Mouse (Mus musculus): ENCODE results near the gene Kctd5. TPM values are rescaled to one million over a fixed set of nuclear protein-coding genes. Genes with fewer than 3 reads are reported as not detected.

Kctd5 gene
- polyA plus RNA-seq, 1 experiment from 2014 or later, result 59.4 TPM

DNA sequence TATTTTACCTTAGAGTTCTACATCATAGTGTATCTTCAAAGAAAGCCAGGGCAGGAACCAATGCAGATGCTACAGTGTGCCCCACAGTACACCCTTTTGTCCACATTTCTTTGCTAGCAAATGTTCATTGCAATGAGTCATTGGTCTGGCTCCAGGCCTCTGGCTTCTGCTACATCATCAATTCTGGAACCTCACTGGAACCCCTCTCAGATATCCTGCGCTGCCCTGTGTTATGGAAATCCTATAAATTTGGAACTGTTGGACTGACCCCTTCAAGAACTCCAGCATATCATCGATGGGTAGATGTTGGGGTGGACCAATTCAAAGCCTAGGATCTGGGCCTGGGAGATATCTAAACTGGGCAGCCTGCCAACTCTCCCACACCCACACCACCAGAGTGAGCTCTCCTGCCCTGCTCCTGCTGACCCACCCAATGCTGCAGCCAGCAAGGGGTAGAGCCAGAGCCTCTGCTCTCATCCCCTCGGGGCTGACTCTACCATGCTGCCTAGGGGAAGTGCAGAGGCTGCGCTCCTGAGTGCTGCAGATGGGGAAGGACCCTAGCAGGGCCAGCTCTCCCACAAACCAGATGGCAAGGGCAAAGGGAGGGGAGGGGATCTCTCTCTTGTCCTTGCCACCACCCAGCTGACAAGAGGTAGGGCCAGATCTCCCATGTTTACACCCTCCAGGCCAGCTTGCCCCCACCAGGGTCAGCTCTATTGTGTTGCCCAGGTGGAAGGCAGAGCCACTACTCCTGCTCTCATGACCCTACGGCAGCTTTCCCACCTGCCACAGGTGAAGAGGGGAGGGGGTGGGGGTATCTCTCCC is 51.7 kb downstream of the Kctd5 start:
- Histone ChIP-seq H3K4me3 (ENCODE audit: low read length) (no peak overlapping the region), H3K4me2 (ENCODE audit: low read depth, low read length) (no peak overlapping the region; the same call in 1 of the 2 replicates), H3K4me1 (replicated peaks; ENCODE audit: control insufficient read depth, insufficient read depth, low read length) (peaks cover 15% of the 10 kb centered on the region), H3K27ac (ENCODE audit: low read length) (peak overlapping the region; percentile 85), H3K9ac (ENCODE audit: low read length) (no peak overlapping the region), H3K36me3 (ENCODE audit: control insufficient read depth, insufficient read depth, low read length) (no peaks in the 10 kb centered on the region), H3K9me3 (ENCODE audit: control insufficient read depth, low read length) (no peaks in the 10 kb centered on the region), H3K27me3 (ENCODE audit: control insufficient read depth, insufficient read depth, low read depth, low read length) (no peaks in the 10 kb centered on the region)
- 47% methylated on average over 5 of the region's 5 CpGs for WGBS
- peak; percentile 64 for ATAC-seq (ENCODE audit: low read depth)

DNA sequence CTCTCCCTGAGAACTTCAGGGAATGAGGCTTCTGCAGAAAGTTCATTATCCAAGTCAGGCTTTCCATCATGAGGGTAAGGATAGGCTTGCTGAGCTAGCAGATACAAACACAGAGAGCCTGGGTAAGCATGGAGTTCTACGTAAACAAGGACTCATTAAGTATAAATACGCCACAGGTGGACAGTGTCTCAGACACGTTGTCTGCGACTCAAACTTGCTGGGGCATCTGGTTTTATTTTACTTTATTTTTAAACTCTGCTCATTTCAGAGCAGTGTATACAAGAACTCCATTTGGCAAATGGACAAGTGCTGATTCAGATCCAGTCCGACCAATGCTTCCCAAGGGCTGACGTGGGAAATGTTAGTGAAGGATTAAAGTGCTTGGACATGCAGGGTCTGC is 52.6 kb downstream of the Kctd5 start:
- no peak overlapping the region for H3K9ac ChIP-seq (ENCODE audit: low read length)
- 25% methylated on average over 6 of the region's 6 CpGs for WGBS
- peak overlapping the region; percentile 93 for H3K27ac ChIP-seq (ENCODE audit: low read length)
- H3K27me3 ChIP-seq (ENCODE audit: control insufficient read depth, insufficient read depth, low read depth, low read length), result no peaks in the 10 kb centered on the region
- H3K4me3 ChIP-seq (ENCODE audit: low read length), result no peak overlapping the region
- no peaks in the 10 kb centered on the region for H3K9me3 ChIP-seq (ENCODE audit: control insufficient read depth, low read length)
- H3K4me2 ChIP-seq (ENCODE audit: low read depth, low read length), result peak overlapping the region; percentile 19; the same call in 1 of the 2 replicates
- peak; percentile 94 for ATAC-seq (ENCODE audit: low read depth)
- no peaks in the 10 kb centered on the region for H3K36me3 ChIP-seq (ENCODE audit: control insufficient read depth, insufficient read depth, low read length)
- peaks cover 15% of the 10 kb centered on the region for H3K4me1 ChIP-seq (replicated peaks; ENCODE audit: control insufficient read depth, insufficient read depth, low read length)

- WGBS, result 29% methylated on average over 14 of the region's 14 CpGs
- H3K27me3 ChIP-seq (ENCODE audit: control insufficient read depth, insufficient read depth, low read depth, low read length), result no peaks in the 10 kb centered on the region
Measured at GRCm38 (mm10) chr17:24015727-24016126, 57.6 kb downstream of the Kctd5 start.

DNA sequence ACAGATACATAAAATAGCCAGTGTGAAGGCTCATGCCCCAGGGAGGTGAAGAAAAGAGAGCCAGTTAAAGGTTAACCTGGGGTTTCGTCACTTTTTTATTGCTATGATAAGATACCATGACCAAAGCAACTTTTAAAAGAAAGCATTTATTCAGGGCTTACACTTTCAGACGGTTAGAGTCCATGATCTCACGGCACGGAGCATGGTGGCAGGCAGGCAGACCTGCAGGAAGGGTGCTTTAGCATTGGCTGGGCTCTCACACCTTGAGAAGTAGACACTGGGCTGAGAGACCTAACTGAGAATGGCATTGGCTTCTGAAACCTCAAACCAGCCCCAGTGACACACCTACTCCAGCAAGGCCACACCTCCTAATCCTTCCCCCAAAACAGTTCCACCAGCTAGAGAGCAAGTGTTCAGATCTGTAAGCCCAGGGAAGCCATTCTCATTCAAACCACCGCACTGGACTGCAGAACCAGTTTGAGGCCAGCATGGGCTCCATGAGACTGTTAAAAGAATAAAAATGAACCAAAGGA is 58.8 kb downstream of the Kctd5 start:
- 64% methylated on average over 5 of the region's 5 CpGs for WGBS
- Histone ChIP-seq H3K4me1 (replicated peaks; ENCODE audit: control insufficient read depth, insufficient read depth, low read length) (0 out of 2 replicates have a peak, but pooled peaks cover 2% of the 10 kb centered on the region), H3K9me3 (ENCODE audit: control insufficient read depth, low read length) (no peaks in the 10 kb centered on the region), H3K27me3 (ENCODE audit: control insufficient read depth, insufficient read depth, low read depth, low read length) (no peaks in the 10 kb centered on the region), H3K4me2 (ENCODE audit: low read depth, low read length) (no peak overlapping the region), H3K36me3 (ENCODE audit: control insufficient read depth, insufficient read depth, low read length) (no peaks in the 10 kb centered on the region), H3K27ac (ENCODE audit: low read length) (no peak overlapping the region), H3K9ac (ENCODE audit: low read length) (no peak overlapping the region), H3K4me3 (ENCODE audit: low read length) (no peak overlapping the region)
- no peak for ATAC-seq (ENCODE audit: low read depth)

More at GRCm38 (mm10) chr17:24015727-24016126, 57.6 kb downstream of the Kctd5 start:
- Histone ChIP-seq H3K9me3 (ENCODE audit: control insufficient read depth, low read length) (no peaks in the 10 kb centered on the region), H3K36me3 (ENCODE audit: control insufficient read depth, insufficient read depth, low read length) (no peaks in the 10 kb centered on the region), H3K4me3 (ENCODE audit: low read length) (no peak overlapping the region), H3K9ac (ENCODE audit: low read length) (no peak overlapping the region), H3K4me1 (replicated peaks; ENCODE audit: control insufficient read depth, insufficient read depth, low read length) (peaks cover 6% of the 10 kb centered on the region; the same call in 1 of the 2 replicates), H3K27ac (ENCODE audit: low read length) (no peak overlapping the region), H3K4me2 (ENCODE audit: low read depth, low read length) (no peak overlapping the region)
- no peak for ATAC-seq (ENCODE audit: low read depth)

DNA sequence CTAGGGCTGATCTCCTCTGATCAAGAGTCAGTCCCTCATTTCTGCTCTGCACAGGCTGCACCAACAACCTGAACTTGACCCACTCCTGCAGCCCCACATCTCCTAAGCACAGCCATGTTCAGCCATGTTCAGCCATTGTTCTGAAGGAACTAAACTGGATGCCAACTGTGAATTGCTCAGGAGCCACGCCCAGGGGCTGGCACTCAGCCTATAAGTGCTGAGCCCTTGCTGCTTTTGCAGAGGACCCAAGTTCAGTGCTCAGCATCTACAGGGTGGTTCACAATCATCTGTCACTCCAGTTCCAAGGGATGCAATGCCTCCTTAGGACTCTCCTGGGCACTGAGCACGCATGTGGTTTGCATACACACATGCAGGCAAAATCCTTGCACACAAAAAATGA is 60.4 kb downstream of the Kctd5 start:
- H3K9me3 ChIP-seq (ENCODE audit: control insufficient read depth, low read length), result no peaks in the 10 kb centered on the region
- H3K4me2 ChIP-seq (ENCODE audit: low read depth, low read length), result no peak overlapping the region
- no peaks in the 10 kb centered on the region for H3K27me3 ChIP-seq (ENCODE audit: control insufficient read depth, insufficient read depth, low read depth, low read length)
- no peak overlapping the region for H3K27ac ChIP-seq (ENCODE audit: low read length)
- H3K9ac ChIP-seq (ENCODE audit: low read length), result no peak overlapping the region
- no peak for ATAC-seq (ENCODE audit: low read depth)
- H3K36me3 ChIP-seq (ENCODE audit: control insufficient read depth, insufficient read depth, low read length), result no peaks in the 10 kb centered on the region
- H3K4me1 ChIP-seq (replicated peaks; ENCODE audit: control insufficient read depth, insufficient read depth, low read length), result 0 out of 2 replicates have a peak, but pooled peaks cover 2% of the 10 kb centered on the region
- H3K4me3 ChIP-seq (ENCODE audit: low read length), result no peak overlapping the region
- WGBS, result 74% methylated on average over 2 of the region's 2 CpGs

- WGBS, result 56% methylated on average over 5 of the region's 5 CpGs
- ATAC-seq (ENCODE audit: low read depth), result no peak
- H3K9me3 ChIP-seq (ENCODE audit: control insufficient read depth, low read length), result no peaks in the 10 kb centered on the region
- 0 out of 2 replicates have a peak, but pooled peaks cover 2% of the 10 kb centered on the region for H3K4me1 ChIP-seq (replicated peaks; ENCODE audit: control insufficient read depth, insufficient read depth, low read length)
- H3K9ac ChIP-seq (ENCODE audit: low read length), result no peak overlapping the region
- no peaks in the 10 kb centered on the region for H3K36me3 ChIP-seq (ENCODE audit: control insufficient read depth, insufficient read depth, low read length)
- H3K4me2 ChIP-seq (ENCODE audit: low read depth, low read length), result no peak overlapping the region
- H3K27ac ChIP-seq (ENCODE audit: low read length), result no peak overlapping the region
- no peak overlapping the region for H3K4me3 ChIP-seq (ENCODE audit: low read length)
- no peaks in the 10 kb centered on the region for H3K27me3 ChIP-seq (ENCODE audit: control insufficient read depth, insufficient read depth, low read depth, low read length)
Measured at GRCm38 (mm10) chr17:24009617-24010016, 63.7 kb downstream of the Kctd5 start.

GRCm38 (mm10) chr17:24008105-24008504 is 65.2 kb downstream of the Kctd5 start:
- Histone ChIP-seq H3K27me3 (ENCODE audit: control insufficient read depth, insufficient read depth, low read depth, low read length) (no peaks in the 10 kb centered on the region), H3K4me1 (replicated peaks; ENCODE audit: control insufficient read depth, insufficient read depth, low read length) (no peaks in the 10 kb centered on the region), H3K27ac (ENCODE audit: low read length) (no peak overlapping the region), H3K36me3 (ENCODE audit: control insufficient read depth, insufficient read depth, low read length) (no peaks in the 10 kb centered on the region), H3K4me2 (ENCODE audit: low read depth, low read length) (no peak overlapping the region), H3K4me3 (ENCODE audit: low read length) (no peak overlapping the region), H3K9ac (ENCODE audit: low read length) (no peak overlapping the region), H3K9me3 (ENCODE audit: control insufficient read depth, low read length) (no peaks in the 10 kb centered on the region)
- no peak for ATAC-seq (ENCODE audit: low read depth)
- WGBS, result 64% methylated on average over 4 of the region's 4 CpGs

DNA sequence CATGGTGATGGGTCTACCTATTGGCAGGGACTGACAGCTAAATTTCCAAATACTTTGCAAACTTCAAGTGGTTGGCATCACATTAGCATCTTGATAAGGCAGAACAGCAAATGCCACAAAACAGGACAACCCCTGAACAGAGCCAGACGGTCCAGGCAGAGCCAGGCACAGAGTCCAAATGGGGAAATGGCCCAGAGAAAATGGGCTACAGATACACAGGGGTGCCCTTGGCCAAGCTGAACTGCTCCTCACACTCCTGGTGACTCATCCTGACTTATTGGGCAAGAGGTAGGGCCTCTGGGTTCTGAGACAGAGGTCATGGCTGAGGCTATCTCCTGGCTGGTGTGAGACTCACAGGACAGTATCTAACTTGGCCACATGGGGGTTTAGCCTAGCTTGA is 65.9 kb downstream of the Kctd5 start:
- H3K9ac ChIP-seq (ENCODE audit: low read length), result no peak overlapping the region
- no peaks in the 10 kb centered on the region for H3K36me3 ChIP-seq (ENCODE audit: control insufficient read depth, insufficient read depth, low read length)
- no peak overlapping the region for H3K4me2 ChIP-seq (ENCODE audit: low read depth, low read length)
- no peaks in the 10 kb centered on the region for H3K4me1 ChIP-seq (replicated peaks; ENCODE audit: control insufficient read depth, insufficient read depth, low read length)
- WGBS, result 60% methylated on average over 1 of the region's 1 CpGs
- no peak overlapping the region for H3K4me3 ChIP-seq (ENCODE audit: low read length)
- no peak for ATAC-seq (ENCODE audit: low read depth)
- no peak overlapping the region for H3K27ac ChIP-seq (ENCODE audit: low read length)
- no peaks in the 10 kb centered on the region for H3K27me3 ChIP-seq (ENCODE audit: control insufficient read depth, insufficient read depth, low read depth, low read length)
- H3K9me3 ChIP-seq (ENCODE audit: control insufficient read depth, low read length), result no peaks in the 10 kb centered on the region

DNA sequence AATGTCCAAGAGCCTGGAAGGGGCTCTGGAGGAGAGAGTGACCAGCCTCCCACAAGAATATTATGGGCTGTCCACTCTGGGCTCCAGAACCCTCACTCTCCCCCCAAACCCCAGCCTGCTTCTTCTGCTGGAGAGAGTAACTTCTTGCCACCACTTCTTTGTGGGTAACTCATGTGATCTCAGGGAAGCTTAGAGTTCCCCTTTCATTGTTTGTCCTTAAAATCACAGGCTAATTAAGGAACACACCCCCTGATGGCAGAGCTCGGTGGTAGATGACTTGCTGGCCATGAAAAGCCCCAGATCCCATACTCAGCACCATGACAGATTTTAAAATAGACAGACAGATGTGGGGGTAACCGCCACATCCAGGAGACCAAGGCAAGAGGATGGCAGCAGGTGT is 66.4 kb downstream of the Kctd5 start:
- Histone ChIP-seq H3K36me3 (ENCODE audit: control insufficient read depth, insufficient read depth, low read length) (no peaks in the 10 kb centered on the region), H3K4me2 (ENCODE audit: low read depth, low read length) (no peak overlapping the region), H3K4me3 (ENCODE audit: low read length) (no peak overlapping the region), H3K4me1 (replicated peaks; ENCODE audit: control insufficient read depth, insufficient read depth, low read length) (no peaks in the 10 kb centered on the region), H3K9me3 (ENCODE audit: control insufficient read depth, low read length) (no peaks in the 10 kb centered on the region), H3K27ac (ENCODE audit: low read length) (no peak overlapping the region), H3K27me3 (ENCODE audit: control insufficient read depth, insufficient read depth, low read depth, low read length) (no peaks in the 10 kb centered on the region), H3K9ac (ENCODE audit: low read length) (no peak overlapping the region)
- no peak for ATAC-seq (ENCODE audit: low read depth)
- WGBS, result 47% methylated on average over 2 of the region's 2 CpGs

Measured in lung, embryonic 16.5 days (tissue).